Mouse (Mus musculus) B cell, adult 2 months (primary cell): ENCODE measurements around the gene Mgrn1.

ENCODE experiments used
- DNase-seq, 2 experiments: peaks; one replicate each; pipeline ENCODE4 v3.0.0; 2022

Mgrn1 gene

DNA sequence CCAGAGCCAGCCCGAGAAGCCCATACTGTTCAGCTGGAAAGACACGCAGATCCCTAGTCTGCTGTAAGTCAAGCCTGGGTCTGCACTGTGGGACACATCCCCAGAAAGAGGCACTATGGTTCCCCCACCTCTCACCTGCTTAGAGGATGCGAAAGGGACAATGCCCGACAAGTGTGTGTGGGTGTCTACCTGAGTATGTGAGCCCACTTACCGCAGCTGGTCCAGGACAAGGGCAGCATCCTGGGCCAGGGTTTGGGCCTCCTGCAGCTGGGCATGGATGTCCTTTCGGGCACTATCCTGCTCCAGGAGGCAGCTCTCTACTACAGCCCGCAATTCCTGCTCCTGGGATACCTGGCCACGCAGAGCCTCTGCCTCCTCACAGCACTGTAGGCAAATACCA, 56.8 kb downstream of the Mgrn1 start:
- DNase-seq: no peak

GRCm38 (mm10) chr16:4943431-4943830, 57.4 kb downstream of the Mgrn1 start:
- no peak for DNase-seq

DNA sequence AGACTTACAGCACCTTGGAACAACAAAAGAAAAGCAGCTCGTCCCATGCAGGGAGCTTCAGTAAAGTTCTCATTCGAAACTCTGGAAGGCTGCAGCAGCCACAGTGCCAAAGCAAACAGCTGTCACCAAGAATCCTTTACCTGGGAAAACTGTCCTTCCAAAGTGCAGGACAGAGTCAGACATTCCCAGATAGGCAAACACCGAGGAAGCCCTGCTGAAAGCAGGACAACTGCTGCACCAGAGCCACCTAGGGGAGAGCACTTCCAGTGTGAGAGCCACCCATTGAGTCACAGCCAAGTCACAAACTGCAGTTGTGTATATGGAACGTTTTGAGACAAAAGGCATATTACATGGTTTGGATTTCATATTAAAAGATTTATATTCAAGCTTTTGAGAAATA, 59.4 kb downstream of the Mgrn1 start:
- DNase-seq: no peak

- DNase-seq: no peak
Observed at GRCm38 (mm10) chr16:4946155-4946554, 60.1 kb downstream of the Mgrn1 start.

- DNase-seq: no peak
Observed at GRCm38 (mm10) chr16:4947378-4947777, 61.3 kb downstream of the Mgrn1 start.

DNA sequence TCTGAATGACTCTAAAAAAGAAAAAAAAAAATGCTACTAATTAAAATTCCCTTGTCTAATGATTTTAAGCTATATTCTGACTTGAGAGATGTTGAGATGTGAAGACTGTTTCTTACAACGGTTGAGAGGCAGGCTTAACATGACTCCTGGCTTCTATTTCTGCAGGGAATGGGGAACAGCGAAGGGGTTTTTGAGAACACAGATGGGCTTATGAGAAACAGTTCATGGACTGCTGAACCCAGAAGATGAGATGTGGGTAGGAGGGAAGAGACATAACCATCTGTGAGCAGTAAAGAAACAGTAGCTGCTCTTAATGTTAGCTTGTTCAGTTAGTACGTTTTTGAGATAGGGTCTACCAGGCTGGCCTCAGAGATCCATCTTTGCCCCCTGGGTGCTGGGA, 70.6 kb downstream of the Mgrn1 start:
- no peak for DNase-seq

DNA sequence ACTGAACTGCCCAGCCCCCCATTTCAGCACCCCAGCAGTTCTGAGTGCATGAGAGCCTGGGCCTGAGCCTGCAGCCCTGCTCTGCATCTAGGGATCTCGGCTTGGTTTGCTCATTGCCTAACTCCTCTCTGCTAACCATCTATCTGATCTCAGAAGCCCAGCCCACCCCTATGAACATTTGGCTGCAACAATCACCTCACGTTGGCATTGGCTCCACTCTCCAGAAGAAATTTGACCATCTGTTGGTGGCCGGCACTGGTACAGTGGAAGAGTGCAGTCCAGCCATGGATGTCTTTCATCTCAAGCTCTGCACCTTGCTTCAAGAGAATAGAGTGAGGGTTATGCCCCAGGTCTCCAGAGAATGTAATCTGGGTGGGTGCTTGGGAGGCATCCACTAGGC, 71.4 kb downstream of the Mgrn1 start:
- no peak for DNase-seq

DNA sequence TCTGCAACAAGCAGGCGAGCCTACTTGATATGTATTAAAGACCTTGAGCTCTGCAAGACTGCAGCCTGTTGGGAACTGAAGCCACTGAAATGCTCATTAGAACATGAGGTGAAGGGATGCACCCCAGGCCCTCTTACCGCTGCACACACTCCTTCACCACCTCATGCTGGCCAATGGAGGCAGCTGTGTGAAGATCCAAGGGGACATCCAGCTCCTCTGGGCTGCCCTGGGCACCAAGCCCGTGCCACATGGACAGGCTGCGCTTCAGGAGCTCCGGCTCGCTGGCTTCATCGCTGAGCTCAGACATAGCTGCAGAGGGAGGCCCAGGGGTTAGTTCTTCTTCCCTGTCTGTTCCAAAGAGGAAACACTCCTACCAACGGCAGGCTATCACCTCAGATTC, 74.2 kb downstream of the Mgrn1 start:
- no peak for DNase-seq

GRCm38 (mm10) chr16:4963346-4963745, 77.3 kb downstream of the Mgrn1 start:
- DNase-seq: no peak

GRCm38 (mm10) chr16:4963797-4964709, 78.0 kb downstream of the Mgrn1 start, which contains the start of gene Anks3:
Anks3 (minus strand) TSS chr16:4964205.
- DNase-seq: peak; percentile 96

- no peak for DNase-seq
Observed at GRCm38 (mm10) chr16:4964731-4965391, 78.8 kb downstream of the Mgrn1 start.

DNA sequence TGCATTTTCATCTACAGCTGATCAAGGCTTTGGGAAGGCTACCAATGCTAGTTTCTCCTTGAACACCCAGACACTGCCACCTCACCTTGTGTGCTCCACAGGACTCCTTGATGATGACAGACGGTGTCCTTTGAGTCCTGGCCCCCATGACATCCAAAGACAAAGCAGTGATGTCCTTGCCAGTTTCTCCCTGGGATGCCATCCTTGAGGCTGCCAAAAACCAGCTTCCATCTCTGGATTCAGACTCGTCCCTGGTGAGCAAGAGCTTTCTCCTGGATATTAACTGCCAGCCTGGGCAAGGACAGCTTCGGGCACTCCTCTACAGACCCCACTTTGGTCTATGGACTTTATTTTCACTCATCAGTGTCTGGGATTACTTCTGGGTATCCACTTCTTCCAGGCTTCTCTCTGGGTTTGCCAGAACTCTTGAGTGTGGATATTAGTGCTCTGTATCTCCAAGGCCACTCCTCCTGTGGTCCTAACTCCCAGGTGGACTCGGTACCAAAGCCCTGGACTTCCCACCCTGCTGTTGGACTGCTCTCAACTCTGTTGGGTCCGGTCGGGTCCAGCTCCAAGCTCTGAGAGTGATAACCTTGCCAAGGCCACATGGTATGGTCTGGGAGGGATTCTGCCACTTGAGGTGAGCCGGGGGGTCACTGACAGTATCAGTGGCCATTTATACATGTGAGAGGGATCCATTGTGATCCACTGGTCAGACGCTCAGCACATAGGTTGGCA, 79.5 kb downstream of the Mgrn1 start:
- DNase-seq: no peak

DNA sequence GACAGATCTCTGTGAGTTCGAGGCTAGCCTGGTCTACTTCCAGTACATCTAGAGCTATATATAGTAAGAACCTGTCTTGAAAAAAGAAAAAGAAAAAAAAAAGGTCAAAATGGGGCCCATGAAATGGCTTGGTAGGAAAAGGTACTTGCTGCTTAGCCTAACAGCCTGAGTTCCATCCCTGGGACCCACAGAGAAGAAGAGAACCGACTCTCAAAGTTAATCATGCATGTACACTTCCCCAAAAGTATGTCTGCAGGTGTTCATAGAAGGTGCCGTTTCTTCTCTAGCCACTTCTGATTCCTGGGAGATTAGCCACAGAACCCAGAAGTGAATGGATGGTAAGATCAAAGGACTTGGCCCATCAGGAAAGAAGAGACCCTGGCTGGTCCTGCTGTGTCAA, 82.4 kb downstream of the Mgrn1 start:
- DNase-seq: peak; percentile 19 to 31

GRCm38 (mm10) chr16:4969055-4969843, 83.2 kb downstream of the Mgrn1 start:
- DNase-seq: peak; percentile 34 to 36

- DNase-seq: peak; percentile 26
Observed at GRCm38 (mm10) chr16:4971626-4972025, 85.6 kb downstream of the Mgrn1 start.

DNA sequence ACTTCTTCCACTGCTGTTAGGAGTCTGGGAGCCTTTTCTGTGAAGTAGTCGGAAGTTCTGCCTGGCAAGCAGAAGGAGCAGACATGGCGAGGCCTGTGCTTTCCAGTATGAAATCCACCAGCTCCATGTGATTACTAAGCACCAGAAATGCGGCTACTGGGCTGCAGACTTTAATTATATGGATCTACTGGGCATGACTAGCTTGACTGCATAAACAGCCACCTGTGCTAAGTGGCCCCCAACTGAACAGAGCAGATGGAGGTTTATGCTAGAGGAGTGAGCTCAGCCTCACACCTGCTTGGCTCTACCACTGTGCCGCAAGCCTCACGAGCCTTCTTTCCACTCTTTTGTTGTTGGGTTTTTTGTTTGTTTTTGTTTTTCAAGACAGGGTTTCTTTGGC, 88.5 kb downstream of the Mgrn1 start:
- no peak for DNase-seq

DNA sequence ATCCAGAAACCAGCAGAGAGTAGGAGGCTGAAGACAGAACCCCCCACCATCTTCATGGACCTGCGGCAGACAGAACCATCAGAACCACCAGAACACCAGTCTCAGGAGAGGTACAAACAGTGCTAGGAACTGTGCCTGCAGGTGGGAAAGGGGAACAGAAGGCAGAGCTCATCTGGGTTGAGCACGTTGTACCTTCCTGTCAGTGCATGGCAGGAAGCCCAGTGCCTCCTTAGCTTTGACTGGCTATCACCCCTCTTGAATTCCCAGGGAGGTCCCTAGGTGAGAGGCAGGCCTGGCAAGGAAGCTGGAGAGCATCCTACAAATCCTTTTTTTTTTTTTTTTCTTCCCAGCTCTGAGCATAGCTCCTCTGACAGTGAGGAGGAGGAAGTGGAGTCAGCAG, 90.1 kb downstream of the Mgrn1 start:
- DNase-seq: no peak

- no peak for DNase-seq
Observed at GRCm38 (mm10) chr16:4978275-4979051, 92.4 kb downstream of the Mgrn1 start.

DNA sequence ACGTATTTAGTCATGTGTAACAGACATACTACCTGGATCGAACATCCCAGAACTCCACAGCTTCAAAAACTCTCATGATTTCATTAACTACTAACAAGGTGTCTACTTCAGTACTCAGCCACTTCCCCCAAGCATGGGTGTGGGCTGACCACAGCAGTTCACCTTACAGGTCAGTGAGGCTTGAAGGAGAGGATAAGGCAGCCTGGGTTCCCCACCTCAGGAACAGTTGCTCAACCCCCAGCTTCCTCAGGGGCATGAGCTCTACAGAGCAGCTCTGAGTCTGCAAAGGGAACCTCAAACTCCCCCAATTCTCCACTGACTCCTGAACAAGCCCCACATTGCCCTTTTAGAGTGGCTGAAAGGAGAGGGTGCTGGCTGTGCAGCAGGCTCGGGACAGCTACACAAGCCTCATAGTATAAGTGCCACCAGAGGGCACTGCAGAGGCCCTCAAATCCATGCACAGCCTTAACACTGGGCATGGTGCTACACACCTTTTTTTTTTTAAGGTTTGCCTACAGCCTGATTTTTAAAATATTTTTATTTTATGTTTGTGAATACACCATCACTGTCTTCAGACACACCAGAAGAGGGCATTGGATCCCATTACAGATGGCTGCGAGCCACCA, 93.8 kb downstream of the Mgrn1 start:
- DNase-seq: peak; percentile 54 to 56

- DNase-seq: no peak
Observed at GRCm38 (mm10) chr16:4984717-4985116, 98.7 kb downstream of the Mgrn1 start.
